Mouse (Mus musculus) CD4-positive, CD25-positive, alpha-beta regulatory T cell, adult 4 months (primary cell): ENCODE results near the gene Vav3. TPM values are rescaled to one million over a fixed set of nuclear protein-coding genes. Genes with fewer than 3 reads are reported as not detected.
A peak's percentile ranks its signal among the peaks of the same experiment; 100 is the strongest.

Experiments
- ATAC-seq: one replicate; pipeline ENCODE4 v1.8.0; 2017
- polyA plus RNA-seq, 2 experiments: library from polyadenylated mRNA; unstranded; fragments of 100-300 nt; shearing (Covaris generic); gene quantifications; one replicate each; pipeline ENCODE4 v1.2.1; 2017

Gene Vav3
- 10 to 100 TPM; 10.1 to 13.1 TPM for polyA plus RNA-seq

DNA sequence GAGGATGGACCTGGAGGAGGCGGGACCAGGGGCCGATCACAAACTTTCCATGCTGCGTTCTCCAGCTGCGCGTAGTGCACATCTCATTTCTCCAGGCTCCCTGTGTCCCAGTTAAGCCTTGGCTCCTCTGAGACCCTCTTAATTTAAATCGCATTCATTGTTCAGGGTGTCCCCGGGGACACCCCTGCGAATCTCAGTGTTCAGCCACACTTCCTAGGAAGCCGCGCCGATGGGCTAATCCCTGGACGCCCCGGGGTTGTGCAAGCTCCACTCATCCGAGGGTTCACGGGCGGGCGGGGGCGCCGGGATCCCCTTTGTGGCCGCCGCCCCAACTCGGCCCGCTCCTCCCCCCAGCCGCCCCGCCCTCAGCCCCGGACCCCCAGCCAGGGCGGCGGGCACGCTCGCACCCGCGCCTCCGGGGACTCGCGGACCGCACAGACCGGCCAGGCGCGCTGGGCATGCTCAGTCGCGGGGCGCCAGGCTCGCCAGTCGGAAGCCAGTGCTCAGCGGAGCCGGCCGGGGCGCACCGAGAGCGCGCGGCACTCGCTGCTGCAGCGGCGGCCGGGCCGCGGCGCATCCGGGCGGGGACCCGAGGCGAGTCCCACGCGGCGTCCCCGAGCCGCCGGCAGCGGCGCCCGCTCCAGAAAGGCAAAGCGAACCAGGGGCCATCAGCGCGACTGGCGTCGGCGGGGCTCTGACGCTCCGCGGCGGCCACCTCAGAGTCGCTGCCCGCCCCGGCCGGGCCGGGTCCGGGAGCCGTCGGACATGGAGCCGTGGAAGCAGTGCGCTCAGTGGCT, at the start of gene Vav3:
TSS of gene Vav3 (plus strand) at position 380 of the 797 bp plus-strand sequence.
- ATAC-seq: peak; percentile 44

GRCm38 (mm10) chr3:109298857-109299256, 41.6 kb upstream of the Vav3 start:
- no peak for ATAC-seq

- ATAC-seq: no peak
Measured at GRCm38 (mm10) chr3:109299303-109300074, 41.0 kb upstream of the Vav3 start.

DNA sequence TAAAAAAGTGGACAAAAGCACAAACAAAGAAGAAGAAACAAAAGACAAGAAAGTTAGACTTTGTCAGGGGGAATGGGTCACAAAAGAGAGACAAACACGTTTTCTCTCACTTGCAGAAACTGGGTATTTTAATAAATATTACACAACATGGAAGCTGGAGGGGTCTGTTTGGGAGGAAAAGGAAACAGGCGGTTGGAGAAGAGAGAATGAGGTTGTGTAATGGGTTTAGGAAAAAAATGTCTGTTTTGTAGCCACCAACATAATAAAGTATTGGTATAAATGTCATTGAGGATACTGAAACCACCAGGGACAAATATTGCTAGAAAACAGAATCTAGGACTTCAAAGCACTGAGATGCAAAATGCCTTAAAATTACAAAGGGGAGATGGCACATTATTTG, 38.4 kb upstream of the Vav3 start:
- no peak for ATAC-seq

DNA sequence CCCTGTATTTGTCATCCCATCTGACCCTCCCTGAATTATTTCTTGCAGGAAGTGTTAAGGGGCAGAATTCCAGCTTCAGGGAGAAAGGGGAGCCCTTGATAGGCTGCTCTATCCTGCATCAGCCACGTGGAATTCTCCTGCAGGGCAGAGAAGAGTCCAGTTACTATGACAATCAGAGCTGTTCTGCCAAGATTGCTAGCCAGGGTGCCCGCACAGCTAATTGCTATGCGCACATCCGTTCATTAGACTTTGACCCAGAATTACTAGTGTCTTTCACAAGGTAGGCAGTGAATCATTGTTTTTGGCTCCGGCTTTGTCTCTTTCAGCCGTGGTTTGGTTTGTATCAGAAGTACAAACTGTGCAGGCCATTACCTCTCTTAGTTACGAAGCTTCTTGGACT, 33.0 kb upstream of the Vav3 start:
- no peak for ATAC-seq

DNA sequence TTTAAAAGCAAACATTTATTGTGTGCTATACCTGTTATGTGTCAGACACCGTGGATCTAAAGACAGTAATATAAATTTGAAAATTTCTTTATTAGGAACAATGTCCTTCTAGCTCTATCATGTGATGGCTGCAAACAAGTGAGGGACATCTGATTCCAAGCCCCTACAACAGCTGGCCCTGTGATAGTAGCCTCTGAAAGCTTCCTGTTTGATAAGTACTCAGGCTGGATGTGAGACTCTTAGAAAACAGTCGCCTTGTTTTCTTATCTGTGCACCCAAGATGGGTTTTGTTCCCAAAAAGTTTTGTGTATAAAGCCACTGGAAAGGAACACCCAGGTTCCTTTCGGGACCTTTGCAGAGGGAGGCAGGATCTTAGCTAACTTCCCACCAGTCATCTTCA, 32.0 kb upstream of the Vav3 start:
- ATAC-seq: no peak

- no peak for ATAC-seq
Measured at GRCm38 (mm10) chr3:109309317-109310265, 30.9 kb upstream of the Vav3 start.

GRCm38 (mm10) chr3:109311172-109311824, 29.2 kb upstream of the Vav3 start:
- ATAC-seq: no peak

- ATAC-seq: no peak
Measured at GRCm38 (mm10) chr3:109311875-109312274, 28.6 kb upstream of the Vav3 start.

- no peak for ATAC-seq
Measured at GRCm38 (mm10) chr3:109313501-109313900, 27.0 kb upstream of the Vav3 start.

GRCm38 (mm10) chr3:109322225-109322624, 18.2 kb upstream of the Vav3 start:
- no peak for ATAC-seq

- peak; percentile 83 for ATAC-seq
Measured at GRCm38 (mm10) chr3:109323447-109324300, 16.8 kb upstream of the Vav3 start.

GRCm38 (mm10) chr3:109327128-109327527, 13.3 kb upstream of the Vav3 start:
- ATAC-seq: no peak

DNA sequence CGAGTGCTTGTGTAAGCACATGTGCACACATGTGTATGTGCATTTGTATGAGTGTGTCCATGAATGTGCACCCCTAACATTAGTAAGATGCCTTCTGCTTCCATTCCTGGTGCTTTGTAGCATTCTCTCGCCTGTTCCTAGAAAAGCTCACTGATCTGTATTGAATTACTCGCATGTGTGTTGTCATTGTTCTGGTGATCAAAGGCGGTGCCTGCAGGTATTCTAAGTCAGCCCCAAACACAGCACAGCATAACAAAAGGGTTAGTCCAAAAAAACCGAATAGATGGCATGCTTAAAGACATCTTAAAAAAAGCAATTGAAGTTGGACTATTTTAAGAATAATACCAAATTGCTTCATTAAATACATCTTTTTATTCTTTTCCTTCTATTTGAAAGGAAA, 7.7 kb upstream of the Vav3 start:
- ATAC-seq: no peak

- ATAC-seq: no peak
Measured at GRCm38 (mm10) chr3:109335470-109335869, 5.0 kb upstream of the Vav3 start.

- ATAC-seq: no peak
Measured at GRCm38 (mm10) chr3:109339290-109339689, 1.2 kb upstream of the Vav3 start.

DNA sequence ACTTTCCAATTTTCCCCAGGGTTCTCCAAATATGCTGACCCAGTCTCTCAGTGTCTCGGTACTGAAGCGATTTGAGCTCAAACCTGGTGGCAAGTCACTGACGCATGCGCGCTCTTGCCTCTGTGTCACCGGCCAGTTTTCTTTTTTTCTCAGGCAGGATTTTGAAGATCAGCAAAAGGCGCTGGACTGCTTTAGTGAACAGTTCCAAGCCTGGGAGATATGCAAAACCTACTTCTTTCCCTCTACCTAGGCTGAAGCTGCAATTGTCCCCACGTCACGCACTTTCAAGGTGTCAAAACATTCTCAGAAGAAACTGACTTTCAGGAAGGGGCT, 546 bp upstream of the Vav3 start:
- ATAC-seq: peak; percentile 39

- ATAC-seq: peak; percentile 12
Measured at GRCm38 (mm10) chr3:109341071-109341480, 623 bp downstream of the Vav3 start.

- peak; percentile 68 for ATAC-seq
Measured at GRCm38 (mm10) chr3:109341631-109342030, 1.2 kb downstream of the Vav3 start.

DNA sequence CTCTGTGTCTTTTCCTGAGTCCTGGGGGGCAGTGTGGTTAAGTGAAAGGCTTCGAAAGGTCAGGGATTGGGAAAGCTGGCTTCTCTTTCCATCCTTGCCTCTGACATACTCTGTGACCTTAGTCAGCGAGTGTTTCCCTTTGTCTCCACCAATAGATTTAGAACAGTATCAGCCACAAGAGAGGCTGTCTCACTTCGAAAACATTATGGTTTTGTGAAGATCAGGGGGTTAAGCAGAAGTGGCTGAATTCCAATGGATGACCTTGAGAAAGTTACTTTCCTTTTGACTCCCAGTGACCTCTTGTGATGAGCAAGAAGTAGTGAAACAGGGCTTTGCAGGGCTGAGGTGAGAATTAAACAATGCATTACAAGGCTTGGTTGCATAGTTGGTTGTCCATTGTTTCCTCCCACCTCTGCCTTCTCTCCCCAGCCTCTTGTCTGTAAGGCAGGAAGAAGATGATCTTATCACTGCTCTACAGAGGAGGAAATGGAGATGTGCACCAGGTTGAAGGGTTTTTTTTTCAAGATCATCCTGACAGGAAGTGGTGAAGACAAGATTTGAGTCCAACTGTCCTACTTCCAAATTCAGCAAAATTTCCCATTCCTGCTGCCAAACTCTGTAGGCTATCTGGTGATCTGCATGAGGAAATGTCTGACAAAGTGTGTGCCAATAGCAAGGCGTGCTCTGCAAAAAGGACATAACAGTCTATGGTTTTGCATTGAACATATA, 11.7 kb downstream of the Vav3 start:
- ATAC-seq: peak; percentile 90

DNA sequence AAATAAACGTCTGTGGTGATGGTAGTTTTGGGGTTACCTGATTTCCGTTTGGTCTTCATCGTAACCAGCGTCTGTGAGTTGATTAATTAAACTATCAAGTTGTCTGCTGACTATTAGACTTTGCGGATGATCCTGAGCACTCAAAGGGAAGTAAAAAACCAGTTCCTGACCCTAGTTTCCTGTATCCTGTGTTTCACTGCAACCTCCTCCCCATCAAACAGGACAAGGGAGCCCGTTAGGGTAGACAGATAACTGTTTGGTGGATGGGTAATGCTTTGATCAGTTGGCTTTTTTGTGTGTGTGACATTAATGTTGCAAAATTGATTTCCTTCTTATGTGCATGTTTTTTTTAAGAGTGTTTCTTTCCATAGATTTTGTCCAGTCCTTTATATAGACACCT, 12.2 kb downstream of the Vav3 start:
- peak; percentile 48 for ATAC-seq
